Mouse (Mus musculus) E14TG2a.4 (cell line): ENCODE results near the gene Itpr1.

Experiments
- CTCF ChIP-seq: conservative IDR thresholded peaks from 2 replicates; pipeline ENCODE4 v1.5.1; 2014; ENCODE audit warnings: low read length
- POU5F1 ChIP-seq: IDR thresholded peaks from 2 replicates; pipeline ENCODE4 v1.6.1; 2014; ENCODE audit warnings: low read length, borderline replicate concordance

DNA sequence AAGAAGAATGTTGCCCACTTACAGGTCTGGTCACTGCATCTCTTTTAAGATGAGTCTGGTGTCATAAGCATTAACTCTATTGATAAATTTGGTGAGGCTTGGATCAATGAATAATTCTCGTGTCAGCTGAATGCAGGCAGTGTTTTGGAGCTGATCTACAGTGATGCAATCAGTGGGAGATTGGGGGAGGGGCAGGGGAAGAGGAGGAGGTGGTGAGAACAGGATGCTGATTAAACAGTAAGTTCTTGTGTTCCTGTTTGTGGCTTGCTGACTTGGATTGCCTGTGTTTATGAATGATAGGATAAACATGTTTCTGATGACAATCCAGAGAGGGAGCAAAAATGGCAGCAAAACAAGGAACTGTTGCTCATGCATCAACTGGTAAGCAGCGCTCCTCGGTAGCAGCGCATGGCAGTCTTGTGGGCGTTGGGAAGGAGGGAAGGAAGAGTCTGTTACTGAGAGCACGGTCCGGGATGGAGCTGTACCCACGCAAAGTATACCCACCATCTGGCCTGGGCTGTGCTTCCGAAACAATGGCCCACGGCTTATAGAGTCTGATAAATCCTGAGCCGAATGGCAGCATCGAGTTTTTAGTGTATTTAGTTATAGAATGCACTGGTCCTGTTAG lies 64.1 kb downstream of the Itpr1 start:
- no peak for TF ChIP-seq CTCF
- TF ChIP-seq POU5F1, result no peak
